Mouse (Mus musculus) lung, embryonic 15.5 days (tissue): ENCODE measurements around the gene Mnd1. TPM values are rescaled to one million over a fixed set of nuclear protein-coding genes. Genes with fewer than 3 reads are reported as not detected.
A peak's percentile ranks its signal among the peaks of the same experiment; 100 is the strongest.

Experiments
- ATAC-seq: fragments of 200-750 bp; cut with Nextera tagmentation; 2 replicates; pipeline ENCODE4 v1.8.0; 2017; ENCODE audit warnings: moderate number of reproducible peaks, borderline replicate concordance; ENCODE audit not compliant: low FRiP score, low TSS enrichment; ENCODE audit errors: extremely low read depth
- H3K27ac ChIP-seq: fragments of 300-500 bp; sonication (generic); 2 replicates; pipeline ENCODE4 v1.5.1; 2015; ENCODE audit warnings: moderate library complexity, mild to moderate bottlenecking, inconsistent platforms
- H3K27me3 ChIP-seq: fragments of 300-500 bp; sonication (generic); 2 replicates; pipeline ENCODE4 v1.6.1; 2015; ENCODE audit warnings: inconsistent platforms
- H3K36me3 ChIP-seq: fragments of 300-500 bp; sonication (generic); 2 replicates; pipeline ENCODE4 v1.6.1; 2015; ENCODE audit warnings: inconsistent platforms
- H3K4me1 ChIP-seq: fragments of 300-500 bp; sonication (generic); 2 replicates; pipeline ENCODE4 v1.6.1; 2015; ENCODE audit warnings: inconsistent platforms
- H3K4me2 ChIP-seq: fragments of 300-500 bp; sonication (generic); 2 replicates; pipeline ENCODE4 v1.6.1; 2015; ENCODE audit warnings: inconsistent platforms, mild to moderate bottlenecking, moderate library complexity
- H3K4me3 ChIP-seq: fragments of 300-500 bp; sonication (generic); 2 replicates; pipeline ENCODE4 v1.5.1; 2015; ENCODE audit warnings: mild to moderate bottlenecking, inconsistent platforms
- H3K9ac ChIP-seq: fragments of 300-500 bp; sonication (generic); 2 replicates; pipeline ENCODE4 v1.6.1; 2015; ENCODE audit warnings: inconsistent platforms
- H3K9me3 ChIP-seq: fragments of 300-500 bp; sonication (generic); 2 replicates; pipeline ENCODE4 v1.6.1; 2016; ENCODE audit warnings: inconsistent platforms
- WGBS: fragments of 180-500 bp; shearing (Covaris S2); methylation state at CpG from one replicate; pipeline ENCODE4 v1.1.7; 2015; 5-methylcytosine and 5-hydroxymethylcytosine counted together
- polyA plus RNA-seq: library from polyadenylated mRNA; unstranded; fragments of >200 nt; fragmentation: Nextera tagmentation; extraction: Ambion mirVana; gene quantifications from 2 replicates; pipeline ENCODE4 v1.2.1, GENCODE M21; 2015

Mnd1 gene
- polyA plus RNA-seq, 1 experiment from 2014 or later, result 13.0 TPM

GRCm38 (mm10) chr3:84038126-84038525 is 117.5 kb downstream of the Mnd1 start:
- ATAC-seq, result no peak

More at GRCm38 (mm10) chr3:84038126-84038525, 117.5 kb downstream of the Mnd1 start:
- H3K27me3 ChIP-seq, result no peaks in the 10 kb centered on the region
- H3K27ac ChIP-seq, result peak overlapping the region; percentile 94
- WGBS, result 17% methylated on average over 1 of the region's 1 CpGs
- peak overlapping the region; percentile 83 for H3K4me3 ChIP-seq
- H3K4me1 ChIP-seq, result peaks cover 42% of the 10 kb centered on the region
- 0 out of 2 replicates have a peak overlapping the region, but pooled peaks have one; percentile 82 for H3K9ac ChIP-seq
- peak overlapping the region; percentile 98 for H3K4me2 ChIP-seq
- H3K36me3 ChIP-seq, result no peaks in the 10 kb centered on the region
- no peaks in the 10 kb centered on the region for H3K9me3 ChIP-seq

Other genes with a start within 250 kb of the Mnd1 start
- 41.6 and 55.9 TPM in 2 replicates for gene Tmem131l, start 115.6 kb downstream of the Mnd1 start, polyA plus RNA-seq
- 0.52 and 0.67 TPM in 2 replicates for gene Gm6525, start 18.3 kb upstream of the Mnd1 start, polyA plus RNA-seq
- 25.0 and 31.4 TPM in 2 replicates for gene Trim2, start 151.1 kb upstream of the Mnd1 start, polyA plus RNA-seq